Mouse (Mus musculus): Measurements from ENCODE around the gene Gm21698. TPM values are rescaled to one million over a fixed set of nuclear protein-coding genes. Genes with fewer than 3 reads are reported as not detected.
"Not testable (repeated sequence)": the region's sequence is repeated elsewhere in the genome, so short reads cannot be mapped to it uniquely, and the experiment has no call there.

Gene Gm21698
- total and polyA plus RNA-seq, 3 experiments = not detected

DNA sequence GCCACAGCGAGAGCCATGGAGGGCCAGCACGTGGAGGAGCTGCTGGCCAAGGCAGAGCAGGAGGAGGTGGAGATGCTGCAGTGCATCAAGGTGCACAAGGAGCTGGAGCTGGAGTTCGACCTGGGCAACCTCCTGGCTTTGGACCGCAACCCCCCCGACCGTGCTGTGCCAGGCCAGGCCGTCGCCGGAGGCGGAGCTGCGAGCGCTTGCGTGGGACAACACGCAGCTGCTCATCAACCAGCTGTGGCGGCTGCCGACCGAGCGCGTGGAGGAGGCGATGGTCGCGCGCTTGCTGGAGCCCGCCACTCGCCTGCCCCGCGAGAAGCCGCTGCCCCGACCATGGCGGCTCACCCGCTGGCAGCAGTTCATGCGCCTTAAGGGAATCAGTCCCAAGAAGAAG, 31.8 kb downstream of the Gm21698 start:
- H3K4me3 ChIP-seq (ENCODE audit: control insufficient read depth in 1 of 2, insufficient read depth in 1 of 2, low read depth in 2 of 2, low read length in 2 of 2); H3K36me3 ChIP-seq (ENCODE audit: control insufficient read depth in 1 of 2, insufficient read depth in 2 of 2, low read length in 2 of 2); H3K27ac ChIP-seq (ENCODE audit: control insufficient read depth, low read depth, low read length); H3K9ac ChIP-seq (ENCODE audit: control insufficient read depth, low read depth, low read length, poor library complexity, severe bottlenecking); DNase-seq (ENCODE audit: low read depth, low spot score); H3K27me3 ChIP-seq (ENCODE audit: control insufficient read depth in 1 of 2, insufficient read depth in 2 of 2, low read length in 2 of 2); H3K4me1 ChIP-seq (ENCODE audit: control insufficient read depth in 1 of 2, insufficient read depth in 2 of 2, low read length in 2 of 2); H3K79me2 ChIP-seq (ENCODE audit: control insufficient read depth, insufficient read depth, low read length, poor library complexity); H3K9me3 ChIP-seq (replicated peaks; ENCODE audit: insufficient read depth, low read length): not testable (repeated sequence)

DNA sequence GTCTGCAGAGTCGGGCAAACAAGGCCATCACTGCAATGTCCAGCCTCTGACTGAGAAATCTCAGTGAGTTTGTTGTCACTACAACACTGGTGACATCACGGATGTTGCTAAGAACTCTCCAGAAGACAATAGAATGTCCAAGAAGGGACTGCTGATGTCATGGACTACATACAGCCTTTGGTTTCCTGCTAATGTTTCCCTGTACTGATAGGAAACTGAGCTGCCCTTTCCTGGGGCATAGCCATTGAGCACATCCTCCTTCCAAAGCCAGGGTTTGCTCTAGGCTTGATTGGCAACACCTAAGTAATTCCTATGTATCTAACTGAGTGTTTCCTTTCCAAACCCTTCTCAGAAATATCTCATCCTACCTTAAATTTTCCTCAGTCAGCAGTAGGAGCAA, 34.1 kb downstream of the Gm21698 start, which contains the start of gene Gm21671:
Gene Gm21671, minus strand, starts transcription at position 101 of the 400 bp plus-strand sequence.
- H3K79me2 ChIP-seq (ENCODE audit: control insufficient read depth, insufficient read depth, low read length, poor library complexity); H3K9ac ChIP-seq (ENCODE audit: control insufficient read depth, low read depth, low read length, poor library complexity, severe bottlenecking); H3K27me3 ChIP-seq (ENCODE audit: control insufficient read depth in 1 of 2, insufficient read depth in 2 of 2, low read length in 2 of 2); H3K36me3 ChIP-seq (ENCODE audit: control insufficient read depth in 1 of 2, insufficient read depth in 2 of 2, low read length in 2 of 2); DNase-seq (ENCODE audit: low read depth, low spot score); H3K4me3 ChIP-seq (ENCODE audit: control insufficient read depth in 1 of 2, insufficient read depth in 1 of 2, low read depth in 2 of 2, low read length in 2 of 2); H3K27ac ChIP-seq (ENCODE audit: control insufficient read depth, low read depth, low read length); H3K4me1 ChIP-seq (ENCODE audit: control insufficient read depth in 1 of 2, insufficient read depth in 2 of 2, low read length in 2 of 2); H3K9me3 ChIP-seq (replicated peaks; ENCODE audit: insufficient read depth, low read length): not testable (repeated sequence)

DNA sequence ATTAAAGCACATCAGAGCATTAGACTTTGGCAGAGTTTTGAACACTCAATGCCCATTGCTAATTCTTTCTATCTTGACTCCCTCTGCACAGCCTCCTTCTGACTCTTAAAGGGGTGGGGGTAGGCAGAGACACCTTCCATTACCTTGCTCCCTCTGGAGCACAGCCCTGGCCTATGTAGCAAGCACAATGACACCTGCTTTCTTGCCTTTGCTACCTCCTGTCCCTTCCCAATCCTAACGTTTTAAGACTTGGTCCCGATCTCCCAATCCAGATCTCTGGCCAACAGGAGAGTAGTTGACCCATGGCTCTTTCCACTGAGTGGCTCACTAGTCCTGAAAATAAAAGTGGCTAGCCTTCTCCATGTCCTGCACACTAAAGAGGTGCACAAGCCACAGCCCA, 43.1 kb downstream of the Gm21698 start:
- H3K9me3 ChIP-seq (replicated peaks; ENCODE audit: insufficient read depth, low read length); H3K4me1 ChIP-seq (ENCODE audit: control insufficient read depth in 1 of 2, insufficient read depth in 2 of 2, low read length in 2 of 2); H3K9ac ChIP-seq (ENCODE audit: control insufficient read depth, low read depth, low read length, poor library complexity, severe bottlenecking); H3K4me3 ChIP-seq (ENCODE audit: control insufficient read depth in 1 of 2, insufficient read depth in 1 of 2, low read depth in 2 of 2, low read length in 2 of 2); DNase-seq (ENCODE audit: low read depth, low spot score); H3K27ac ChIP-seq (ENCODE audit: control insufficient read depth, low read depth, low read length); H3K36me3 ChIP-seq (ENCODE audit: control insufficient read depth in 1 of 2, insufficient read depth in 2 of 2, low read length in 2 of 2); H3K27me3 ChIP-seq (ENCODE audit: control insufficient read depth in 1 of 2, insufficient read depth in 2 of 2, low read length in 2 of 2); H3K79me2 ChIP-seq (ENCODE audit: control insufficient read depth, insufficient read depth, low read length, poor library complexity): not testable (repeated sequence)

DNA sequence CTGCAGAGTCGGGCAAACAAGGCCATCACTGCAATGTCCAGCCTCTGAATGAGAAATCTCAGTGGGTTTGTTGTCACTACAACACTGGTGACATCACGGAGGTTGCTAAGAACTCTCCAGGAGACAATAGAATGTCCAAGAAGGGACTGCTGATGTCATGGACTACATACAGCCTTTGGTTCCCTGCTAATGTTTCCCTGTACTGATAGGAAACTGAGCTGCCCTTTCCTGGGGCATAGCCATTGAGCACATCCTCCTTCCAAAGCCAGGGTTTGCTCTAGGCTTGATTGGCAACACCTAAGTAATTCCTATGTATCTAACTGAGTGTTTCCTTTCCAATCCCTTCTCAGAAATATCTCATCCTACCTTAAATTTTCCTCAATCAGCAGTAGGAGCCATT, 46.2 kb downstream of the Gm21698 start, which contains the start of gene Gm21663:
Gene Gm21663, minus strand, starts transcription at position 101 of the 400 bp plus-strand sequence.
- H3K4me1 ChIP-seq (ENCODE audit: control insufficient read depth in 1 of 2, insufficient read depth in 2 of 2, low read length in 2 of 2); H3K27ac ChIP-seq (ENCODE audit: control insufficient read depth, low read depth, low read length); DNase-seq (ENCODE audit: low read depth, low spot score); H3K9me3 ChIP-seq (replicated peaks; ENCODE audit: insufficient read depth, low read length); H3K36me3 ChIP-seq (ENCODE audit: control insufficient read depth in 1 of 2, insufficient read depth in 2 of 2, low read length in 2 of 2); H3K27me3 ChIP-seq (ENCODE audit: control insufficient read depth in 1 of 2, insufficient read depth in 2 of 2, low read length in 2 of 2); H3K9ac ChIP-seq (ENCODE audit: control insufficient read depth, low read depth, low read length, poor library complexity, severe bottlenecking); H3K4me3 ChIP-seq (ENCODE audit: control insufficient read depth in 1 of 2, insufficient read depth in 1 of 2, low read depth in 2 of 2, low read length in 2 of 2); H3K79me2 ChIP-seq (ENCODE audit: control insufficient read depth, insufficient read depth, low read length, poor library complexity): not testable (repeated sequence)

Other genes with a start within 250 kb of the Gm21698 start
- 7.4 and 8.7 TPM in 2 replicates for gene Actr3b, start 228.7 kb downstream of the Gm21698 start, total RNA-seq (2012; rRNA removed)
- gene Actr3b, start 228.7 kb downstream of the Gm21698 start, polyA plus RNA-seq (2012; ENCODE audit: insufficient read depth in 1 of 2, insufficient read length in 2 of 2, low read depth in 1 of 2, low replicate concordance in 2 of 2, missing spikeins in 1 of 2) = 10 to 100 TPM in 1 of 2 experiments, not detected in 1; 11.1 TPM
- not detected in 2 replicates for gene Gm21663, start 46.3 kb downstream of the Gm21698 start, total RNA-seq (2012; rRNA removed)
- gene Gm21663, start 46.3 kb downstream of the Gm21698 start, polyA plus RNA-seq (2012; ENCODE audit: insufficient read depth in 1 of 2, insufficient read length in 2 of 2, low read depth in 1 of 2, low replicate concordance in 2 of 2, missing spikeins in 1 of 2) = not detected
- gene Gm21671, start 34.2 kb downstream of the Gm21698 start, total RNA-seq (2012; rRNA removed) = not detected in 2 replicates
- gene Gm21671, start 34.2 kb downstream of the Gm21698 start, polyA plus RNA-seq (2012; ENCODE audit: insufficient read depth in 1 of 2, insufficient read length in 2 of 2, low read depth in 1 of 2, low replicate concordance in 2 of 2, missing spikeins in 1 of 2) = not detected
- gene Gm21680, start 16.0 kb downstream of the Gm21698 start, total RNA-seq (2012; rRNA removed) = not detected in 2 replicates
- not detected for gene Gm21680, start 16.0 kb downstream of the Gm21698 start, polyA plus RNA-seq (2012; ENCODE audit: insufficient read depth in 1 of 2, insufficient read length in 2 of 2, low read depth in 1 of 2, low replicate concordance in 2 of 2, missing spikeins in 1 of 2)
- gene Gm1979, start 16.1 kb upstream of the Gm21698 start, total RNA-seq (2012; rRNA removed) = not detected in 2 replicates
- gene Gm1979, start 16.1 kb upstream of the Gm21698 start, polyA plus RNA-seq (2012; ENCODE audit: insufficient read depth in 1 of 2, insufficient read length in 2 of 2, low read depth in 1 of 2, low replicate concordance in 2 of 2, missing spikeins in 1 of 2) = not detected
- not detected in 2 replicates for gene Gm5862, start 34.3 kb upstream of the Gm21698 start, total RNA-seq (2012; rRNA removed)
- gene Gm5862, start 34.3 kb upstream of the Gm21698 start, polyA plus RNA-seq (2012; ENCODE audit: insufficient read depth in 1 of 2, insufficient read length in 2 of 2, low read depth in 1 of 2, low replicate concordance in 2 of 2, missing spikeins in 1 of 2) = not detected
- not detected in 2 replicates for gene Speer4a, start 50.9 kb upstream of the Gm21698 start, total RNA-seq (2012; rRNA removed)
- not detected for gene Speer4a, start 50.9 kb upstream of the Gm21698 start, polyA plus RNA-seq (2012; ENCODE audit: insufficient read depth in 1 of 2, insufficient read length in 2 of 2, low read depth in 1 of 2, low replicate concordance in 2 of 2, missing spikeins in 1 of 2)
- not detected in 2 replicates for gene Gm7347, start 69.9 kb upstream of the Gm21698 start, total RNA-seq (2012; rRNA removed)
- not detected for gene Gm7347, start 69.9 kb upstream of the Gm21698 start, polyA plus RNA-seq (2012; ENCODE audit: insufficient read depth in 1 of 2, insufficient read length in 2 of 2, low read depth in 1 of 2, low replicate concordance in 2 of 2, missing spikeins in 1 of 2)
- not detected in 2 replicates for gene Gm10471, start 100.6 kb upstream of the Gm21698 start, total RNA-seq (2012; rRNA removed)
- not detected for gene Gm10471, start 100.6 kb upstream of the Gm21698 start, polyA plus RNA-seq (2012; ENCODE audit: insufficient read depth in 1 of 2, insufficient read length in 2 of 2, low read depth in 1 of 2, low replicate concordance in 2 of 2, missing spikeins in 1 of 2)
- not detected in 2 replicates for gene 5031410I06Rik, start 116.7 kb upstream of the Gm21698 start, total RNA-seq (2012; rRNA removed)
- not detected for gene 5031410I06Rik, start 116.7 kb upstream of the Gm21698 start, polyA plus RNA-seq (2012; ENCODE audit: insufficient read depth in 1 of 2, insufficient read length in 2 of 2, low read depth in 1 of 2, low replicate concordance in 2 of 2, missing spikeins in 1 of 2)
- not detected in 2 replicates for gene Gm10220, start 132.8 kb upstream of the Gm21698 start, total RNA-seq (2012; rRNA removed)
- not detected for gene Gm10220, start 132.8 kb upstream of the Gm21698 start, polyA plus RNA-seq (2012; ENCODE audit: insufficient read depth in 1 of 2, insufficient read length in 2 of 2, low read depth in 1 of 2, low replicate concordance in 2 of 2, missing spikeins in 1 of 2)